Mouse (Mus musculus): ENCODE measurements around the gene Dennd1a.

DNA sequence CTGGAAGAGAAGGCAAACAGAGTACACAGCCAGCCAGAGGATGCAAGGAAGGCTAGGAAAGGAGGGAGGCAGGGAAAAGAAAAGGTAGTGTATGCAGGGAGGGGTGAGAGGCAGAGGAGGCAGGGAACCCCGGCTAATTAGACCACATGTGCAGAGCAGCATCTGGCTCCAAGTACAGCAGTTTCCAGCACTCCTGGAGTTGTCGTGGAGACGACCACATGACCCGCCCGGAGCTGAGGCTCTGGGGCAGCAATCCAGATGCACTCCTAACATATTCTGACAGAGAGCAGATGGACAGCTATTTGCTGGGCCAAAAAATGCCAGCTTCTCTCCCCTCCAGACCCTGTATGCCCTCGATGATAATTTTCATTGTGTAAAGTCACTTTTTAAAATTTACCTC, 417.6 kb downstream of the Dennd1a start:
- TF ChIP-seq CTCF (IDR thresholded peaks at IDR 0.05; ENCODE audit: low read depth, low read length) (no peak), POLR2A (IDR thresholded peaks at IDR 0.05; ENCODE audit: extremely low read depth, insufficient read depth, low read length) (no peak)

All from liver, adult 2 months (tissue).